Mouse (Mus musculus): ENCODE results near the gene Arhgef28.

DNA sequence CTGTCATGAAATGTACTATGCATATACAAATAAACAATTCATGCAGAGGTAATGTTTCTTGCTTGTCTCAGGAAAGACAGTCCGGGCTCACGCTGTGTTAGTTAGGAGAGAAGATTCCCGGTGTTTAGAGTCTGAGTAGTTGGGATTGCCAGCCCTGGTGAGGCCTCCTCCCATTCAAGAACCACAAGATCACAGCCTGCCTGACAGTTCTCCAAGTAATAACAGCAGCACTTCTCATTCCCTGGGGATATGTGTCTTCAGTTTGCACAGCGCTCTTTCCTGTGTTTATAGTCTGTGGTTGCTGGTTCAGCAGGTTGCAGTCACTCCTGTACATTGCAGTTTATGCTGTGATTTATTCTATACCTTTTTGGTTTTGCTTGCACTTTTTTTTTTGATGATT, 329.8 kb downstream of the Arhgef28 start:
- TF ChIP-seq CTCF (IDR thresholded peaks at IDR 0.05; ENCODE audit: borderline replicate concordance, insufficient read depth, low read depth, low read length) (no peak), POLR2A (IDR thresholded peaks at IDR 0.05; ENCODE audit: borderline replicate concordance, insufficient read depth, low read length) (no peak)
